Mouse (Mus musculus) heart, adult 2 months (tissue): Measurements from ENCODE around the gene Hexim2.

Experiments
- CTCF ChIP-seq: fragments of 200-600 bp; IDR thresholded peaks from 2 replicates; pipeline ENCODE4 v1.8.1; 2022; ENCODE audit warnings: antibody characterized with exemption, mild to moderate bottlenecking, moderate library complexity
- POLR2A ChIP-seq: fragments of 200-500 bp; IDR thresholded peaks from 2 replicates; pipeline ENCODE4 v1.6.1; 2011; ENCODE audit warnings: mild to moderate bottlenecking, low read depth, low read length, control low read depth; ENCODE audit not compliant: insufficient read depth

DNA sequence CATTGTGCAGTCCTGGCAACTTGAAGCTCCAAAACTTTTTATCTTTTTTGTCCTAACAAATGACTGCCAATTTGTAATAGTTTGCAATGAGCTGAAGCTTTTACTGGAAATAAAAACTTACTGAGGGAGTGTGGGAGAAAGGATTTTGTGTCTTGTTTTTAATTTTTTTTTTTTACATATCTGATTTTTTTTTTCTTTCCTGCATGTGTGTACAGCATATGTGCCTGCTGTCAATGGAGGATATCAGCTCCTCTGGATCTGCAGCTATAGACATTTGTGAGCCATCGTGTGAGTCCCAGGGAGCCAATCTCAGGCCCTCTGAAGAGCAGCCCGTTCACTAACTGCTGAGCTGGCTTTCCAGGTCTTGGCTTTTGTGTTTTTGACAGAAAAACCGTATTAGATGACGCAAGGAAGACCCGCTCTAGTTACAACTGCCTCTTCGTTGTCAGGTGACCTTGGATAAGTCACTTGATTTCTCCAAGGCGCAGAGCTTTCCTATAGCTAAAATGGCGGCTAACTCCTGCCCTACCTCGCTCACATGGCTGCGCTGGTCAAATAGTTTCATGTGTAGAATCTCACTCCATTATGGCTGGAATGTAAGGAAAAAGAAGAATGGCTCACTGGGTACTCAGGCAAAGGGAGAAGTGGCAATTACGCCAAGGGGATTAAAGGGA lies 17.8 kb upstream of the Hexim2 start:
- no peak for TF ChIP-seq CTCF
- no peak for TF ChIP-seq POLR2A
